Mouse (Mus musculus): ENCODE data around the gene Zfp292. TPM values are rescaled to one million over a fixed set of nuclear protein-coding genes. Genes with fewer than 3 reads are reported as not detected.

Gene Zfp292
- total RNA-seq, 2 experiments from 2014 or later, result 24.0 to 29.4 TPM

- intact Hi-C loops (cut with DNase I), result loop anchor here (5.0 kb wide), 1 partner anchor 58 kb away; the partner anchor contains the start of gene Zfp292
- DNase-seq (ENCODE audit: low spot score in 2 of 2), result peak in 1 of 2 experiments; percentile 8
Observed at GRCm38 (mm10) chr4:34823901-34824300, 58.9 kb downstream of the Zfp292 start.

GRCm38 (mm10) chr4:34819904-34820303 lies 62.9 kb downstream of the Zfp292 start:
- intact Hi-C loops (cut with DNase I), result loop anchor here (5.0 kb wide), 1 partner anchor 62 kb away; the partner anchor contains the start of gene Zfp292
- DNase-seq (ENCODE audit: low spot score in 2 of 2), result no peak

- intact Hi-C loops (cut with DNase I), result no loop called here
- no peak for DNase-seq (ENCODE audit: low spot score in 2 of 2)
Observed at GRCm38 (mm10) chr4:34801166-34802034, 81.4 kb downstream of the Zfp292 start.

GRCm38 (mm10) chr4:34798005-34798404 lies 84.8 kb downstream of the Zfp292 start:
- no peak for DNase-seq (ENCODE audit: low spot score in 2 of 2)
- intact Hi-C loops (cut with DNase I), result no loop called here

- intact Hi-C loops (cut with DNase I), result no loop called here
- no peak for DNase-seq (ENCODE audit: low spot score in 2 of 2)
Observed at GRCm38 (mm10) chr4:34797294-34797983, 85.3 kb downstream of the Zfp292 start.

GRCm38 (mm10) chr4:34796294-34796693 lies 86.5 kb downstream of the Zfp292 start:
- intact Hi-C loops (cut with DNase I), result no loop called here
- no peak for DNase-seq (ENCODE audit: low spot score in 2 of 2)

- intact Hi-C loops (cut with DNase I), result no loop called here
- no peak for DNase-seq (ENCODE audit: low spot score in 2 of 2)
Observed at GRCm38 (mm10) chr4:34786476-34786875, 96.3 kb downstream of the Zfp292 start.

- no peak for DNase-seq (ENCODE audit: low spot score in 2 of 2)
- intact Hi-C loops (cut with DNase I), result no loop called here
Observed at GRCm38 (mm10) chr4:34785646-34786045, 97.1 kb downstream of the Zfp292 start.

GRCm38 (mm10) chr4:34784865-34785264 lies 97.9 kb downstream of the Zfp292 start:
- intact Hi-C loops (cut with DNase I), result loop anchor here (5.0 kb wide), 1 partner anchor 137 kb away; no protein-coding TSS in a partner anchor
- DNase-seq (ENCODE audit: low spot score in 2 of 2), result no peak

GRCm38 (mm10) chr4:34782730-34783129 lies 100.0 kb downstream of the Zfp292 start:
- intact Hi-C loops (cut with DNase I), result loop anchor here (5.0 kb wide), 1 partner anchor 140 kb away; no protein-coding TSS in a partner anchor
- no peak for DNase-seq (ENCODE audit: low spot score in 2 of 2)

- intact Hi-C loops (cut with DNase I), result loop anchor here (1.0 to 10.0 kb wide), 2 partner anchors 91 to 107 kb away; partner anchors contain the start of genes Slc35a1 and Zfp292
- DNase-seq (ENCODE audit: low spot score in 2 of 2), result peak; percentile 86 to 89
Observed at GRCm38 (mm10) chr4:34777677-34778527, 104.9 kb downstream of the Zfp292 start, which contains the start of gene Smim8. Gene Smim8, minus strand, starts transcription at chr4:34778423.

- DNase-seq (ENCODE audit: low spot score in 2 of 2), result no peak
- intact Hi-C loops (cut with DNase I), result loop anchor here (10.0 kb wide), 1 partner anchor 113 kb away; the partner anchor contains the start of gene Zfp292
Observed at GRCm38 (mm10) chr4:34771652-34772371, 110.9 kb downstream of the Zfp292 start.

GRCm38 (mm10) chr4:34756163-34756562 lies 126.6 kb downstream of the Zfp292 start, which contains the start of gene Gm136:
Gene Gm136, minus strand, starts transcription at chr4:34756263.
- intact Hi-C loops (cut with DNase I), result no loop called here
- no peak for DNase-seq (ENCODE audit: low spot score in 2 of 2)

Other genes with a start within 250 kb of the Zfp292 start
- 10 to 100 TPM; 20.8 to 26.3 TPM for gene Slc35a1, start 195.5 kb downstream of the Zfp292 start, total RNA-seq (2021)
- 1 to 10 TPM; 1.8 to 2.0 TPM for gene Cfap206, start 152.8 kb downstream of the Zfp292 start, total RNA-seq (2021)
- not detected for gene Gm136, start 126.7 kb downstream of the Zfp292 start, total RNA-seq (2021)
- 10 to 100 TPM; 18.1 to 22.9 TPM for gene Smim8, start 104.5 kb downstream of the Zfp292 start, total RNA-seq (2021)
- gene Cga, start 10.8 kb upstream of the Zfp292 start, total RNA-seq (2021), result not detected